Mouse (Mus musculus): ENCODE results near the gene Mmrn2.
"Not testable (repeated sequence)": the region's sequence is repeated elsewhere in the genome, so short reads cannot be mapped to it uniquely, and the experiment has no call there.

Gene Mmrn2

GRCm38 (mm10) chr14:34410716-34411115 lies 35.5 kb downstream of the Mmrn2 start:
- no peak for DNase-seq

- DNase-seq = no peak
Measured at GRCm38 (mm10) chr14:34412164-34412896, 37.1 kb downstream of the Mmrn2 start.

- DNase-seq = not testable (repeated sequence)
Measured at GRCm38 (mm10) chr14:34416946-34417345, 41.7 kb downstream of the Mmrn2 start.

- no peak for DNase-seq
Measured at GRCm38 (mm10) chr14:34417501-34417900, 42.2 kb downstream of the Mmrn2 start.

- DNase-seq = no peak
Measured at GRCm38 (mm10) chr14:34421078-34421477, 45.8 kb downstream of the Mmrn2 start.

GRCm38 (mm10) chr14:34428274-34428673 lies 53.0 kb downstream of the Mmrn2 start:
- no peak for DNase-seq

GRCm38 (mm10) chr14:34429069-34429468 lies 53.8 kb downstream of the Mmrn2 start:
- no peak for DNase-seq

- no peak for DNase-seq
Measured at GRCm38 (mm10) chr14:34440526-34441066, 65.3 kb downstream of the Mmrn2 start.

- no peak for DNase-seq
Measured at GRCm38 (mm10) chr14:34442531-34442930, 67.3 kb downstream of the Mmrn2 start.

GRCm38 (mm10) chr14:34444368-34444767 lies 69.1 kb downstream of the Mmrn2 start:
- no peak for DNase-seq

GRCm38 (mm10) chr14:34444924-34445323 lies 69.7 kb downstream of the Mmrn2 start:
- DNase-seq = no peak

- DNase-seq = no peak
Measured at GRCm38 (mm10) chr14:34445348-34445747, 70.1 kb downstream of the Mmrn2 start.

GRCm38 (mm10) chr14:34446624-34447023 lies 71.4 kb downstream of the Mmrn2 start:
- DNase-seq = no peak

GRCm38 (mm10) chr14:34447659-34448058 lies 72.4 kb downstream of the Mmrn2 start:
- DNase-seq = no peak

GRCm38 (mm10) chr14:34448398-34448797 lies 73.1 kb downstream of the Mmrn2 start:
- no peak for DNase-seq

GRCm38 (mm10) chr14:34449807-34450206 lies 74.5 kb downstream of the Mmrn2 start:
- DNase-seq = peak; percentile 62

GRCm38 (mm10) chr14:34450451-34450850 lies 75.2 kb downstream of the Mmrn2 start:
- DNase-seq = no peak

- no peak for DNase-seq
Measured at GRCm38 (mm10) chr14:34451872-34452271, 76.6 kb downstream of the Mmrn2 start.

GRCm38 (mm10) chr14:34453648-34454047 lies 78.4 kb downstream of the Mmrn2 start:
- no peak for DNase-seq
